Mouse (Mus musculus) brain, adult 10 weeks (tissue): ENCODE measurements around the gene Erich2. TPM values are rescaled to one million over a fixed set of nuclear protein-coding genes. Genes with fewer than 3 reads are reported as not detected.

ENCODE experiments used
- polyA plus RNA-seq: library from polyadenylated mRNA; stranded (reverse); fragments of 350-450 nt; fragmentation: Illumina TruSeq; extraction: RNeasy Lipid Tissue Mini Kit (QIAGEN cat#74804); gene quantifications from one replicate; pipeline ENCODE4 v1.2.3, GENCODE M21; 2015; ENCODE audit warnings: low read depth, low replicate concordance

Erich2 gene
- polyA plus RNA-seq, result 1.7 TPM

GRCm38 (mm10) chr2:70508496-70508895, at the start of gene Erich2:
TSS of gene Erich2 (plus strand) at chr2:70508819.

GRCm38 (mm10) chr2:70552772-70553171, 44.2 kb downstream of the Erich2 start, which contains the start of gene Gad1:
TSS of gene Gad1 (plus strand) at chr2:70553072.

Other genes starting within 250 kb of the Erich2 start
- gene Sp5, start 33.9 kb upstream of the Erich2 start, polyA plus RNA-seq, result not detected
- 375 TPM for gene Gad1, start 44.3 kb downstream of the Erich2 start, polyA plus RNA-seq
- gene Gorasp2, start 152.8 kb downstream of the Erich2 start, polyA plus RNA-seq, result 98.4 TPM
- gene Gm26558, start 153.3 kb downstream of the Erich2 start, polyA plus RNA-seq, result 0.59 TPM